Mouse (Mus musculus) hindbrain, embryonic 11.5 days (tissue): ENCODE measurements around the gene A1cf. TPM values are rescaled to one million over a fixed set of nuclear protein-coding genes. Genes with fewer than 3 reads are reported as not detected.

Experiments used
- ATAC-seq: fragments of 200-750 bp; cut with Nextera tagmentation; 2 replicates; pipeline ENCODE4 v1.8.0; 2017; ENCODE audit warnings: mild to moderate bottlenecking, moderate TSS enrichment, moderate library complexity; ENCODE audit not compliant: low FRiP score
- DNase-seq: peaks from one replicate; pipeline ENCODE4 v3.0.0-alpha.2; 2015; ENCODE audit warnings: low spot score
- H3K27ac ChIP-seq: fragments of 300-500 bp; sonication (generic); 2 replicates; pipeline ENCODE4 v1.5.1; 2014; ENCODE audit warnings: mild to moderate bottlenecking, low read depth, low read length
- H3K27me3 ChIP-seq: fragments of 300-500 bp; sonication (generic); 2 replicates; pipeline ENCODE4 v1.6.1; 2014; ENCODE audit warnings: mild to moderate bottlenecking, low read length, moderate library complexity, mixed read lengths; ENCODE audit not compliant: control insufficient read depth, insufficient read depth
- H3K36me3 ChIP-seq: fragments of 300-500 bp; sonication (generic); 2 replicates; pipeline ENCODE4 v1.6.1; 2014; ENCODE audit warnings: mild to moderate bottlenecking, low read length, moderate library complexity, mixed read lengths; ENCODE audit not compliant: control insufficient read depth, insufficient read depth
- H3K4me1 ChIP-seq: fragments of 300-500 bp; sonication (generic); replicated peaks from 2 replicates; pipeline ENCODE4 v1.6.1; 2014; ENCODE audit warnings: low read length, mixed read lengths; ENCODE audit not compliant: control insufficient read depth, insufficient read depth
- H3K4me2 ChIP-seq: fragments of 300-500 bp; sonication (generic); replicated peaks from 2 replicates; pipeline ENCODE4 v1.6.1; 2014; ENCODE audit warnings: mild to moderate bottlenecking, low read depth, low read length
- H3K4me3 ChIP-seq: fragments of 300-500 bp; sonication (generic); 2 replicates; pipeline ENCODE4 v1.5.1; 2014; ENCODE audit warnings: low read depth, low read length
- H3K9ac ChIP-seq: fragments of 300-500 bp; sonication (generic); 2 replicates; pipeline ENCODE4 v1.6.1; 2014; ENCODE audit warnings: low read depth, low read length
- H3K9me3 ChIP-seq: fragments of 300-500 bp; sonication (generic); 2 replicates; pipeline ENCODE4 v1.6.1; 2016; ENCODE audit warnings: low read length; ENCODE audit not compliant: control insufficient read depth
- WGBS: fragments of 180-500 bp; shearing (Covaris S2); extraction: QIAGEN DNeasy Blood & Tissue Kit; methylation state at CpG from one replicate; pipeline ENCODE4 v1.1.7; 2014; 5-methylcytosine and 5-hydroxymethylcytosine counted together
- polyA plus RNA-seq: library from polyadenylated mRNA; unstranded; fragments of >200 nt; fragmentation: Nextera tagmentation; extraction: Ambion mirVana; gene quantifications from 2 replicates; pipeline ENCODE4 v1.2.1, GENCODE M21; 2014

A1cf gene
- not detected in 2 replicates for polyA plus RNA-seq

DNA sequence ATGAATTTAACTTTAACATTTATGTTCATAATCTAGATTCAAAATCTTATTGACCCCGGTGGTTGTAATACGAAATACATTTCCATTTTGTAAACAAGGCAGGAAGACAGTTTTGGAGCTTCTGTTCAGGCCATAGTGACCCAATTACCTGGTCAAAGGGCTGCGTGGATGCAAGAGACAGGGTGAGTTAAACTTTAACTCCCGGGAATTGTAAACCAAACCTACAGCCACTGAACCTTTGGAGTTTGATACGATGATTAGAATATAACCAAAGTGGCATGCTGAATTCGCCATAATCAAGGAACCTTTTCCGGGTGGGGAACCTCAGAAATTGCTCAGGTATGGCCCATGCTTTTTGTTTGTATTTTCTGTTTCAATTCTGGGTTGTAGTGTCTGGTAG, at the start of gene A1cf:
TSS of gene A1cf (plus strand) at position 244 of the 400 bp plus-strand sequence.
- WGBS, result 81% methylated on average over 7 of the region's 7 CpGs
- no peak within 1 kb of the TSS for H3K4me3 ChIP-seq
- no peak for ATAC-seq
- H3K4me1 ChIP-seq, result no peaks in the 10 kb centered on the region
- no peak within 1 kb of the TSS for H3K9ac ChIP-seq
- H3K27ac ChIP-seq, result no peak within 1 kb of the TSS
- H3K9me3 ChIP-seq, result no peaks in the 10 kb centered on the region
- H3K27me3 ChIP-seq, result no peaks in the 10 kb centered on the region
- no peaks in the 10 kb centered on the region for H3K36me3 ChIP-seq
- DNase-seq, result no peak
- no peak within 1 kb of the TSS for H3K4me2 ChIP-seq

DNA sequence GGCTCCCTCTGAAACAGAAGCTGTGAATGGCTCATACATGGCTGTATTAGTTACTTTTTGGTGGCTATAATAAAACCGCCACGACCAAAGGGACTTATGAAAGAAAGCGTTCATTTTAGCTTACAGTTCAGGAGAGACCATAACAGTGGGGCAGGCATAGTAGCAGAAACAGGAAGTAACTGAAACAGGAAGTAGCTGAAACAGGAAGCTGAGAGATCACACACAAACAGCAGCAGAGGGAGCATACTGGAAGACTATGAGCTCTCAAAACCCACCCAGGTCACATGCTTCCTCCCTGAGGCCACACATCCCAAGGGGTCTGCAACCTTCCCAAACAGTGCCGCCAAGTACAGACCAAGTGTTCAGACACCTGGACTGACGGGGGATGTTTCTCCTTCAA, 34.3 kb upstream of the A1cf start:
- Histone ChIP-seq H3K4me2 (no peak overlapping the region), H3K9me3 (no peaks in the 10 kb centered on the region), H3K4me3 (no peak overlapping the region), H3K4me1 (no peaks in the 10 kb centered on the region), H3K27ac (no peak overlapping the region), H3K36me3 (no peaks in the 10 kb centered on the region), H3K9ac (no peak overlapping the region), H3K27me3 (no peaks in the 10 kb centered on the region)
- no peak for ATAC-seq
- DNase-seq, result no peak
- WGBS, result 94% methylated on average over 5 of the region's 5 CpGs

DNA sequence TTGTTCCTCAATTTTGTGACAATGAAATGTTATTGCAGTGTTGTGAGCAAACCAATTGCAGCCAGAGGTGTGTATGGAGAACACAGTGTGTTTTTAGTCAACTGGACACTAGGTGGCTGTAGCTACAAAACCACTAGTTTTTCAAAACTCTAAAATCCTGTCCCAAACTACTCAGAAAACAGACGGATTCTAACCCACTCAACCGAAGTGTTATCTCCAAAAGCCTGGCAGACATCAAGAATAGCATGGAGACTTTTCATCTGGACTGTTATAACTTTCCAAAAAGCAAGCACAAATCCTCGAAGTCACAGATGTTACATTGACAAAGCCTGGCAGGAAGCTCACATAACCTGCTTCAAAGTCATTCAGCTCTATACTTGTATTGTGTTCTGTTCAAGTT, 6.7 kb upstream of the A1cf start:
- no peak for DNase-seq
- 82% methylated on average over 3 of the region's 3 CpGs for WGBS
- H3K27me3 ChIP-seq, result no peaks in the 10 kb centered on the region
- H3K4me3 ChIP-seq, result no peak overlapping the region
- ATAC-seq, result no peak
- no peak overlapping the region for H3K4me2 ChIP-seq
- H3K4me1 ChIP-seq, result no peaks in the 10 kb centered on the region
- H3K27ac ChIP-seq, result no peak overlapping the region
- H3K36me3 ChIP-seq, result no peaks in the 10 kb centered on the region
- no peak overlapping the region for H3K9ac ChIP-seq
- no peaks in the 10 kb centered on the region; the same call in 1 of the 2 replicates for H3K9me3 ChIP-seq

DNA sequence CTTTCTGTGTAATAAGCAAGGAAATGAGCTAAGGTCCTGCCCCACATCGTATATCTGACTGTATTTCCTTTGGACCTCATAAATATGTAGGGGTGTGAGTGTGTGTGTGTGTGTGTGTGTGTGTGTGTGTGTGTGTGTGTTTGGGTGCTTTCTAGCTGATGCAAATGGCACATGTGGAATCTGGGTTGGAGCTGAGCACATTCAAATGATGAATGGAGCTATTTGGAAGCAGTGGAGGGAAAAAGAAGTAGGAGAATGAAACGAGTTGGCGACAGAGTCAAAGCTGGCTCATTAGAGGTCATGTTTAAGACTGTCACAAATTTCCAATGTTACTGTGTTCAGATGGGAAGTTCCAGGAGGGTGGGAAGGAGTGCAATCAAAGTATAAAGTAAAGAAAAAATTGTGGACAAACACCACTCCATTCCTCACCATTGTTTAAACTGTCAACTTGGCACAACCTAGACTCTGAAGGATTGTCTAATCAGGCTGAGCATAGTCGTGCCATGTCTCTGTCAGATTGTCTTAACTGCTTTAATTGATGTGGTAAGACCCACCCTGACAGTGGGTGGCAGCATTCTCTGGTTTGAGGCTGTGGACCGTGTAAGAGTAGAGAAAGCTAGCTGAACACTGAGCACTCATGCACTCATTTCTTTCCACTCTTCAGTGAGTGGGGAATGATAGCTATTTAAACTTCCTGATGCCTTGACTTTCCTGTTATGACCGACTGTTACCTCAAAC, 5.9 kb upstream of the A1cf start:
- H3K36me3 ChIP-seq, result no peaks in the 10 kb centered on the region
- no peak overlapping the region for H3K4me3 ChIP-seq
- H3K27ac ChIP-seq, result no peak overlapping the region
- no peaks in the 10 kb centered on the region; the same call in 1 of the 2 replicates for H3K9me3 ChIP-seq
- WGBS, result 70% methylated on average over 6 of the region's 6 CpGs
- H3K9ac ChIP-seq, result no peak overlapping the region
- no peak overlapping the region for H3K4me2 ChIP-seq
- ATAC-seq (no peak), DNase-seq (no peak)
- H3K4me1 ChIP-seq, result no peaks in the 10 kb centered on the region
- no peaks in the 10 kb centered on the region for H3K27me3 ChIP-seq

DNA sequence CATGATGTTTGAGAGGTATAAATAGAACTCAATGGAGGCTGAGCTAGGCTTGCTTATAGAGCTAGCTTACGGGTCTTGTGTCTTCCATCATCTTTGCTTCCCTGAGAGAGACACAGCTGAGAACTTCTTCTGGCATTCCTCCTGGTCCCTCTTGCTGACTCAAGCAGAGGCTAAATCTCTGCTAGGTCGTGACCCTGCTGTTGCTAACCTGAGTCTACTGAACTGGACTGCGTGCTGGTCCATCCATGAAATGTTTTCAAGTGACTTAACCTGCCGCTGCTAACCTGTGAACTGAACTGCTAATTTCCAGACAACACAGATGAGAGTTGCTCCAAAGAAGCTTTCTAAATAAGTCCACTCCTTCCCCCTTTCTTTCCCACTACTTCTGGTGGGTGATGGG, 3.1 kb upstream of the A1cf start:
- Histone ChIP-seq H3K4me2 (no peak overlapping the region), H3K4me1 (no peaks in the 10 kb centered on the region), H3K27me3 (no peaks in the 10 kb centered on the region), H3K9ac (no peak overlapping the region), H3K27ac (no peak overlapping the region), H3K36me3 (no peaks in the 10 kb centered on the region), H3K4me3 (no peak overlapping the region), H3K9me3 (no peaks in the 10 kb centered on the region; the same call in 1 of the 2 replicates)
- DNase-seq (no peak), ATAC-seq (no peak)
- 83% methylated on average over 4 of the region's 4 CpGs for WGBS

DNA sequence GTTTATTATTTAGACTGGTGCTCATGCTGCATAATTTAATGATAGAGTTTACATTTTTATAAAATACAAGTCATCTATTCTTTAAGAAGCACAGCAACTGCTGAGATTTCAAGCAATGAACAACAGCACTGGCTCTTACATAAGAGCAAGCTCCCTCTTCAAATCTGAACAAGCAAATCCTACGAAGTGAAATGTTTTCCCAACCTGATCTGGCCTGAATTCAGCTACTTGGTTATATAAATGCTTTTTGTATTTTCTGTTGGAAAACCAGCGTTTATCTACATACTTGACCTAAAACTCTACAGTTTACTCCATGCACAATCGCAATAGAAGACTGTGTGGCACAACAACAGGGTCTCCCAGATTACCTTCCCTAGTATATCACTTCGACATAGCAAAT, 488 bp upstream of the A1cf start:
- no peaks in the 10 kb centered on the region for H3K9me3 ChIP-seq
- H3K4me1 ChIP-seq, result no peaks in the 10 kb centered on the region
- no peak overlapping the region for H3K9ac ChIP-seq
- no peaks in the 10 kb centered on the region for H3K27me3 ChIP-seq
- no peak overlapping the region for H3K4me3 ChIP-seq
- no peaks in the 10 kb centered on the region for H3K36me3 ChIP-seq
- WGBS, result 89% methylated on average over 4 of the region's 4 CpGs
- H3K4me2 ChIP-seq, result no peak overlapping the region
- no peak for ATAC-seq
- H3K27ac ChIP-seq, result no peak overlapping the region
- no peak for DNase-seq

DNA sequence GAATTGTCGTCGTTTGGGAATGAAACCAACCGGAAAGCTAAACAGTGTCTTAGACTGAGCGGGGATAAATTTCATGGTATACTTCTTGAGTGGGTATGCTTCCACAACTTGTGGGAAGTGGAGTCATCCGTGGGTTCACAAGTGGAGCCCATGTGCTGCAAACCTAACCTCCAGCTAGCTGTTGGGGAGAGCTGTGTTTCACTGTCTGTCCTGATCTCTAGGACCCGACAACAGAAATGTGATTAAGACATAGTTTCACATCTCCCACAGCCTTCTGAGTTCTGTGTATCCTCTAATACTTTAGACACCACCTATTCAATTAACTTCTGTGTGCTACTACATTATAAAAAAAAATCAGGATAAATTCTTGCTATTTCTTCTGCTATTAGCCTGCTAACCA, 407 bp downstream of the A1cf start:
- Histone ChIP-seq H3K27me3 (no peaks in the 10 kb centered on the region), H3K4me2 (no peak overlapping the region), H3K4me3 (no peak overlapping the region), H3K4me1 (no peaks in the 10 kb centered on the region), H3K27ac (no peak overlapping the region), H3K9ac (no peak overlapping the region), H3K36me3 (no peaks in the 10 kb centered on the region), H3K9me3 (no peaks in the 10 kb centered on the region)
- no peak for DNase-seq
- 89% methylated on average over 6 of the region's 6 CpGs for WGBS
- ATAC-seq, result no peak

DNA sequence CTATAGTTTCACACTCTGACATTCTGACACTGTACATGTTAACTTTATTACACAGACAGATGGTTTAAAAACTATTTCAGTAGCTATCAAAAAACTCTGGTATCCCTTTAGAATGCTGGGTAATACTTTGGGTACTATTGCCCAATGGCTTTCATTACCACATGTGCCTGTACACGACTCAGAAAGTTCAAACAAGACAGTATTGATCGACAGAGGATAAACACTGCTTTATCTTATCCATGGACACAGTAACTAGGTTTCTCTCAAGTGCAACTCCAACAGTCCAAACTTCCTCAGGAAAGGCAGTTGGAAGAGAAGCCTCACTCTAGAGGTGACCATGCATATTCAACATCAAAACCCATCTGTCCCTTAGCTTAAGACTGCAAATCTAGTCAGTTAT, 2.8 kb downstream of the A1cf start:
- H3K4me1 ChIP-seq, result no peaks in the 10 kb centered on the region
- no peak overlapping the region for H3K9ac ChIP-seq
- no peaks in the 10 kb centered on the region for H3K9me3 ChIP-seq
- WGBS, result 87% methylated on average over 2 of the region's 2 CpGs
- H3K27ac ChIP-seq, result no peak overlapping the region
- no peaks in the 10 kb centered on the region for H3K36me3 ChIP-seq
- H3K4me2 ChIP-seq, result no peak overlapping the region
- no peaks in the 10 kb centered on the region for H3K27me3 ChIP-seq
- no peak for ATAC-seq
- no peak for DNase-seq
- H3K4me3 ChIP-seq, result no peak overlapping the region

DNA sequence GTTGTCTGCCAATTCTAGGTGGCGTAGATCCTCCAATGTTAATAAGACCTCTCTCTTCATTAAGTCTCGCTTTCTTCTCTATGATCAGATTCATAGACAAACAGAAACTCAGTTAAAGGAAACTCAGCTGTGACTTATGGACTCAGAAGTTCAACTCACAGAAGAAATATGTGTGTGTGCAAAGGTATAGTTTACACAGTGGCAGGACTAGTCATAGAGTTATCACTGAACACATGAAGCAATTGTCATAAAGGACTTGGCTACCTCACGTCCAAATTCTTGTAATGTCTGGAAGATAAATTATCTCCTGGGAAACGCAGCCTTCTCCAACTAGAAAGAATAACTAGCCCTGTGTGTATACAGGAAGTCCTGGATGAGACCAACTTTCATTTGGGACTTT, 9.4 kb downstream of the A1cf start:
- Histone ChIP-seq H3K4me2 (no peak overlapping the region), H3K4me3 (no peak overlapping the region), H3K9ac (no peak overlapping the region), H3K36me3 (no peaks in the 10 kb centered on the region), H3K9me3 (no peaks in the 10 kb centered on the region), H3K4me1 (no peaks in the 10 kb centered on the region), H3K27me3 (no peaks in the 10 kb centered on the region), H3K27ac (no peak overlapping the region)
- no peak for ATAC-seq
- DNase-seq, result no peak
- WGBS, result 82% methylated on average over 4 of the region's 4 CpGs
